ENCODE assay signal across 8 mouse cellular contexts in genomic region chr6:91285450-91285790, GRCm38 (mm10).
DNase-seq lines count a peak whose midpoint lies in the region; ATAC-seq and TF ChIP-seq lines count a peak whose summit lies in the region.

No protein-coding gene starts in this region.

- peaks cover 97% of the 10 kb centered on the region for H3K27me3 ChIP-seq in heart, embryonic 13.5 days (replicated peaks)
- peaks cover 80% of the 10 kb centered on the region for H3K27me3 ChIP-seq in kidney, embryonic 16.5 days (ENCODE audit: insufficient read depth, low read length)
- no peaks in the 10 kb centered on the region; the same call in 1 of the 2 replicates for H3K27me3 ChIP-seq in liver, adult 2 months (ENCODE audit: control insufficient read depth, insufficient read depth, low read length)
- peaks cover 5% of the 10 kb centered on the region; the same call in 1 of the 2 replicates for H3K27me3 ChIP-seq in stomach, postnatal 0 days (ENCODE audit: control insufficient read depth, insufficient read depth, low read length)

- TF ChIP-seq POLR2A in embryonic fibroblast, embryonic 13.5 days (IDR thresholded peaks at IDR 0.05; ENCODE audit: low read depth, low read length), result no peak
- no peak for TF ChIP-seq POLR2A in liver, adult 2 months (IDR thresholded peaks at IDR 0.05; ENCODE audit: extremely low read depth, insufficient read depth, low read length)

- 0 out of 2 replicates have a peak, but pooled peaks have one; percentile 16 for ATAC-seq in heart, embryonic 13.5 days (ENCODE audit: extremely low read depth, insufficient number of reproducible peaks, low FRiP score, low TSS enrichment)
- ATAC-seq in kidney, embryonic 16.5 days (ENCODE audit: low FRiP score, low TSS enrichment), result peak; percentile 72
- peak; percentile 76 for ATAC-seq in stomach, postnatal 0 days (ENCODE audit: low FRiP score, low TSS enrichment)

- TF ChIP-seq CTCF in embryonic fibroblast, embryonic 13.5 days (IDR thresholded peaks at IDR 0.05; ENCODE audit: borderline replicate concordance, insufficient read depth, low read length), result peak; percentile 99
- TF ChIP-seq CTCF in liver, adult 2 months (IDR thresholded peaks at IDR 0.05; ENCODE audit: low read depth, low read length), result peak; percentile 94
- peak; percentile 94 for TF ChIP-seq CTCF in stomach, postnatal 0 days (IDR thresholded peaks at IDR 0.05; ENCODE audit: low read depth)

- no peaks in the 10 kb centered on the region for H3K79me2 ChIP-seq in liver, adult 2 months (ENCODE audit: control insufficient read depth, insufficient read depth, low read length)

- H3K4me1 ChIP-seq in embryonic fibroblast, embryonic 13.5 days (ENCODE audit: control insufficient read depth, insufficient read depth, low read length), result no peaks in the 10 kb centered on the region
- H3K4me1 ChIP-seq in heart, embryonic 13.5 days, result peaks cover 15% of the 10 kb centered on the region
- peaks cover 9% of the 10 kb centered on the region; the same call in 1 of the 2 replicates for H3K4me1 ChIP-seq in kidney, embryonic 16.5 days (ENCODE audit: insufficient read depth, low read length)
- H3K4me1 ChIP-seq in liver, adult 2 months (ENCODE audit: control insufficient read depth, insufficient read depth, low read length), result peaks cover 6% of the 10 kb centered on the region
- H3K4me1 ChIP-seq in stomach, postnatal 0 days (replicated peaks; ENCODE audit: control insufficient read depth, insufficient read depth), result no peaks in the 10 kb centered on the region

- H3K27ac ChIP-seq in embryonic fibroblast, embryonic 13.5 days (ENCODE audit: insufficient read depth, low read length), result no peak overlapping the region
- no peak overlapping the region for H3K27ac ChIP-seq in heart, embryonic 13.5 days (replicated peaks)
- H3K27ac ChIP-seq in kidney, embryonic 16.5 days (ENCODE audit: low read length), result no peak overlapping the region
- H3K27ac ChIP-seq in liver, adult 2 months (replicated peaks; ENCODE audit: insufficient read depth, low read depth, low read length), result no peak overlapping the region
- no peak overlapping the region for H3K27ac ChIP-seq in stomach, postnatal 0 days (replicated peaks)

- peak; percentile 31 to 75 for DNase-seq in urinary bladder, adult 18-20 months (ENCODE audit: low spot score in 2 of 2)
- no peak for DNase-seq in urinary bladder, postnatal 10 days (ENCODE audit: low spot score)
- DNase-seq in liver, adult 2 months (ENCODE audit: extremely low read depth, low read depth, low spot score), result peak; percentile 79
- DNase-seq in naive thymus-derived CD4-positive, alpha-beta T cell, adult 2 months (ENCODE audit: low read depth), result peak; percentile 40
- DNase-seq in stomach, postnatal 0 days (ENCODE audit: low spot score), result peak; percentile 80

- no peak overlapping the region for H3K4me3 ChIP-seq in embryonic fibroblast, embryonic 13.5 days (ENCODE audit: insufficient read depth, low read length)
- H3K4me3 ChIP-seq in heart, embryonic 13.5 days, result peak overlapping the region; percentile 33
- H3K4me3 ChIP-seq in kidney, embryonic 16.5 days (ENCODE audit: low read length), result peak overlapping the region; percentile 29
- no peak overlapping the region for H3K4me3 ChIP-seq in liver, adult 2 months (ENCODE audit: insufficient read depth, low read depth, low read length)
- H3K4me3 ChIP-seq in stomach, postnatal 0 days (ENCODE audit: low read depth, low read length), result peak overlapping the region; percentile 13; the same call in 1 of the 2 replicates

- H3K4me2 ChIP-seq in heart, embryonic 13.5 days, result peak overlapping the region; percentile 61
- peak overlapping the region; percentile 53 for H3K4me2 ChIP-seq in kidney, embryonic 16.5 days (replicated peaks; ENCODE audit: low read depth, low read length)
- peak overlapping the region; percentile 37 for H3K4me2 ChIP-seq in stomach, postnatal 0 days (replicated peaks; ENCODE audit: low read depth)

- WGBS in heart, embryonic 13.5 days, result under 1% methylated on average over 28 of the region's 28 CpGs
- WGBS in kidney, embryonic 16.5 days, result 0% methylated on average over 28 of the region's 28 CpGs
- 2% methylated on average over 28 of the region's 28 CpGs for WGBS in liver, adult 2 months
- under 1% methylated on average over 28 of the region's 28 CpGs for WGBS in stomach, postnatal 0 days

- H3K9me3 ChIP-seq in heart, embryonic 13.5 days, result no peaks in the 10 kb centered on the region
- no peaks in the 10 kb centered on the region for H3K9me3 ChIP-seq in kidney, embryonic 16.5 days (ENCODE audit: low read length)
- no peaks in the 10 kb centered on the region for H3K9me3 ChIP-seq in stomach, postnatal 0 days (ENCODE audit: control insufficient read depth, low read length)

- peak overlapping the region; percentile 40; the same call in 1 of the 2 replicates for H3K9ac ChIP-seq in heart, embryonic 13.5 days
- peak overlapping the region; percentile 39 for H3K9ac ChIP-seq in kidney, embryonic 16.5 days (replicated peaks; ENCODE audit: low read length)
- no peak overlapping the region for H3K9ac ChIP-seq in liver, adult 2 months (ENCODE audit: low read depth, low read length)
- H3K9ac ChIP-seq in stomach, postnatal 0 days (ENCODE audit: low read length), result no peak overlapping the region

- no peak for TF ChIP-seq EP300 in stomach, postnatal 0 days (optimal IDR thresholded peaks at IDR 0.05)

- H3K36me3 ChIP-seq in heart, embryonic 13.5 days, result no peaks in the 10 kb centered on the region
- H3K36me3 ChIP-seq in kidney, embryonic 16.5 days (ENCODE audit: insufficient read depth, low read length), result no peaks in the 10 kb centered on the region
- H3K36me3 ChIP-seq in liver, adult 2 months (ENCODE audit: control insufficient read depth, insufficient read depth, low read length), result no peaks in the 10 kb centered on the region
- no peaks in the 10 kb centered on the region for H3K36me3 ChIP-seq in stomach, postnatal 0 days (ENCODE audit: control insufficient read depth, insufficient read depth, low read length)

Comparison
In these comparisons a context has a peak if more than half of its experiments do, and no peak if none do; other contexts are left out.
1. H3K4me3 ChIP-seq: peak in heart, embryonic 13.5 days (single experiment), kidney, embryonic 16.5 days (single experiment) and stomach, postnatal 0 days (single experiment); none in embryonic fibroblast, embryonic 13.5 days (single experiment) and liver, adult 2 months (single experiment).
2. ATAC-seq: peak in every context shown above with its lines; median percentile 76 in stomach, postnatal 0 days; 72 in kidney, embryonic 16.5 days; 16 in heart, embryonic 13.5 days.
3. H3K9ac ChIP-seq: peak in heart, embryonic 13.5 days (single experiment) and kidney, embryonic 16.5 days (single experiment); none in liver, adult 2 months (single experiment) and stomach, postnatal 0 days (single experiment).
4. Peak in every context shown above with its lines, with median percentiles within 50 percentile points of each other: CTCF ChIP-seq and H3K4me2 ChIP-seq.